Comparison of ENCODE assay signal across 8 mouse cellular contexts in genomic region chr1:170901536-170902238, GRCm38 (mm10). TPM values are rescaled to one million over a fixed set of nuclear protein-coding genes. Genes with fewer than 3 reads are reported as not detected.
DNase-seq lines count a peak whose midpoint lies in the region; ATAC-seq lines count a peak whose summit lies in the region.

No protein-coding gene starts in this region.

- DNase-seq in ZHBTc4 (ENCODE audit: low read depth, low spot score) = peak; percentile 92
- peak; percentile 84 to 86 for DNase-seq in cerebellum, postnatal 4 days (ENCODE audit: low spot score in 2 of 2)
- DNase-seq in gastrocnemius, adult 18-20 months (ENCODE audit: low spot score) = peak; percentile 82
- peak; percentile 77 to 95 for DNase-seq in layer of hippocampus, postnatal 25 days (ENCODE audit: extremely low spot score in 1 of 2, low spot score in 1 of 2)
- DNase-seq in lung, postnatal 25 days (ENCODE audit: low spot score) = peak; percentile 80
- DNase-seq in retina, embryonic 14.5 days (ENCODE audit: low spot score) = peak; percentile 93
- DNase-seq in thymus, postnatal 4 days = peak; percentile 91

- H3K9ac ChIP-seq in hindbrain, embryonic 15.5 days = no peak overlapping the region

- no peaks in the 10 kb centered on the region for H3K36me3 ChIP-seq in hindbrain, embryonic 15.5 days

- H3K9me3 ChIP-seq in hindbrain, embryonic 15.5 days = no peaks in the 10 kb centered on the region

- no peaks in the 10 kb centered on the region for H3K4me1 ChIP-seq in hindbrain, embryonic 15.5 days (replicated peaks)

- WGBS in hindbrain, embryonic 15.5 days = 30% methylated on average over 10 of the region's 10 CpGs

- H3K27ac ChIP-seq in hindbrain, embryonic 15.5 days (replicated peaks) = no peak overlapping the region

- H3K4me3 ChIP-seq in hindbrain, embryonic 15.5 days = 0 out of 2 replicates have a peak overlapping the region, but pooled peaks have one; percentile 4

- H3K4me2 ChIP-seq in hindbrain, embryonic 15.5 days = peak overlapping the region; percentile 32

- peak; percentile 64 for ATAC-seq in hindbrain, embryonic 15.5 days (ENCODE audit: low FRiP score, low read depth)

- peaks cover 25% of the 10 kb centered on the region for H3K27me3 ChIP-seq in hindbrain, embryonic 15.5 days

RNA-seq across cellular contexts. Expression of gene Fcrlb, which starts 11.1 kb away (rescaled TPM):
- total RNA-seq in gastrocnemius, adult 18-20 months (2021) = not detected
- 0.85 and 1.4 TPM in 2 replicates for polyA plus RNA-seq in hindbrain, embryonic 15.5 days (2015; fragmentation: Nextera tagmentation; extraction: Ambion mirVana)
- under 1 TPM in 1 of 2 experiments, not detected in 1; 0.54 TPM for total RNA-seq in layer of hippocampus, postnatal 25 days (2021)

RNA-seq across cellular contexts. Expression of gene Dusp12, which starts 16.3 kb away (rescaled TPM):
- total RNA-seq in gastrocnemius, adult 18-20 months (2021) = 1 to 10 TPM; 4.1 to 5.5 TPM
- 38.4 and 46.0 TPM in 2 replicates for polyA plus RNA-seq in hindbrain, embryonic 15.5 days (2015; fragmentation: Nextera tagmentation; extraction: Ambion mirVana)
- total RNA-seq in layer of hippocampus, postnatal 25 days (2021) = 10 to 100 TPM; 13.8 to 19.2 TPM

RNA-seq across cellular contexts. Expression of gene Gm26620, which starts 16.8 kb away (rescaled TPM):
- under 1 TPM in 1 of 2 experiments, not detected in 1; 0.47 TPM for total RNA-seq in gastrocnemius, adult 18-20 months (2021)
- 0.21 and 1.2 TPM in 2 replicates for polyA plus RNA-seq in hindbrain, embryonic 15.5 days (2015; fragmentation: Nextera tagmentation; extraction: Ambion mirVana)
- total RNA-seq in layer of hippocampus, postnatal 25 days (2021) = under 1 TPM; 0.34 to 0.77 TPM

RNA-seq across cellular contexts. Expression of gene Fcrla, which starts 25.7 kb away (rescaled TPM):
- total RNA-seq in gastrocnemius, adult 18-20 months (2021) = not detected
- not detected in 2 replicates for polyA plus RNA-seq in hindbrain, embryonic 15.5 days (2015; fragmentation: Nextera tagmentation; extraction: Ambion mirVana)
- not detected for total RNA-seq in layer of hippocampus, postnatal 25 days (2021)

RNA-seq across cellular contexts. Expression of gene Atf6, which starts 34.1 kb away (rescaled TPM):
- 10 to 100 TPM; 17.0 to 17.7 TPM for total RNA-seq in gastrocnemius, adult 18-20 months (2021)
- 7.3 and 7.6 TPM in 2 replicates for polyA plus RNA-seq in hindbrain, embryonic 15.5 days (2015; fragmentation: Nextera tagmentation; extraction: Ambion mirVana)
- 10 to 100 TPM; 46.6 to 49.2 TPM for total RNA-seq in layer of hippocampus, postnatal 25 days (2021)
